ENCODE assay signal across 16 mouse cellular contexts in the genomic region with DNA sequence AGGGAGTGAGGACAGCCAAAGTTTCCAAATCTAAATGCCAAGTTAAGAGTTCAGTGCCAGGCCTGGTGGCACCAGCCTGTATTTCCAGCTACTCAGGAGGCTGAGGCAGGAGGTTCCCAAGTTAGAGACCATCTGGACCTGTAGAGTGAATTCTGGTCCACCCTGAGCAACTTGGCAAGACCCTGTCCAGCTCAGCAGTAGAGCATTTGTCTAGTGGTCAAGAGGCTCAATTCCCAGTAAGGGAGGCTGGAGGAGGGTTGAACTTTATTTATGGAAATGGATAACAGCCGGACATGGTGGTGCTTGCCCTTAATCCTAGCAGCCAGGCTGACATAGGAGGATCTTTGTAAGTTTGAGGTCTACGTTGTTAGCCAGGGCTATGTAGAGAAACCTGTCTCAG.
"Had no signal": no experiment of that assay in that cellular context is flagged by ENCODE, and none has a peak within 500 bp of the region (broad histone marks: within the 10 kb centered on the region; RNA-seq: fewer than 3 reads in every experiment).

No protein-coding gene starts in this region.

- H3K4me1 ChIP-seq: neural tube, embryonic 13.5 days; neural tube, embryonic 15.5 days; stomach, embryonic 15.5 days had no signal

- H3K27ac ChIP-seq: neural tube, embryonic 13.5 days; neural tube, embryonic 15.5 days; stomach, embryonic 15.5 days; stomach, postnatal 0 days had no signal

- H3K4me2 ChIP-seq: neural tube, embryonic 13.5 days; neural tube, embryonic 15.5 days; stomach, embryonic 15.5 days had no signal

- H3K4me3 ChIP-seq: neural tube, embryonic 13.5 days; neural tube, embryonic 15.5 days; stomach, embryonic 15.5 days had no signal

- H3K9me3 ChIP-seq: neural tube, embryonic 13.5 days; neural tube, embryonic 15.5 days; stomach, embryonic 15.5 days had no signal

- H3K27me3 ChIP-seq: neural tube, embryonic 13.5 days; neural tube, embryonic 15.5 days; stomach, embryonic 15.5 days had no signal

- DNase-seq: retina, postnatal 1 day; right cerebral cortex, adult 18-20 months; right cerebral cortex, postnatal 14 days; right cerebral cortex, postnatal 25 days; right cerebral cortex, postnatal 4 days; spleen, adult 18-20 months; thymus, adult 18-20 months; thymus, adult 2 months; thymus, postnatal 14 days; thymus, postnatal 25 days; thymus, postnatal 36 days; thymus, postnatal 4 days had no signal

- H3K9ac ChIP-seq: neural tube, embryonic 13.5 days; neural tube, embryonic 15.5 days; stomach, embryonic 15.5 days had no signal
